Mouse (Mus musculus) retina, adult 2 months (tissue): ENCODE results near the gene 4930404H24Rik.

ENCODE experiments used
- DNase-seq: peaks from one replicate; pipeline ENCODE4 v3.0.0-alpha.2; 2012; ENCODE audit warnings: low read depth, low spot score

4930404H24Rik gene

DNA sequence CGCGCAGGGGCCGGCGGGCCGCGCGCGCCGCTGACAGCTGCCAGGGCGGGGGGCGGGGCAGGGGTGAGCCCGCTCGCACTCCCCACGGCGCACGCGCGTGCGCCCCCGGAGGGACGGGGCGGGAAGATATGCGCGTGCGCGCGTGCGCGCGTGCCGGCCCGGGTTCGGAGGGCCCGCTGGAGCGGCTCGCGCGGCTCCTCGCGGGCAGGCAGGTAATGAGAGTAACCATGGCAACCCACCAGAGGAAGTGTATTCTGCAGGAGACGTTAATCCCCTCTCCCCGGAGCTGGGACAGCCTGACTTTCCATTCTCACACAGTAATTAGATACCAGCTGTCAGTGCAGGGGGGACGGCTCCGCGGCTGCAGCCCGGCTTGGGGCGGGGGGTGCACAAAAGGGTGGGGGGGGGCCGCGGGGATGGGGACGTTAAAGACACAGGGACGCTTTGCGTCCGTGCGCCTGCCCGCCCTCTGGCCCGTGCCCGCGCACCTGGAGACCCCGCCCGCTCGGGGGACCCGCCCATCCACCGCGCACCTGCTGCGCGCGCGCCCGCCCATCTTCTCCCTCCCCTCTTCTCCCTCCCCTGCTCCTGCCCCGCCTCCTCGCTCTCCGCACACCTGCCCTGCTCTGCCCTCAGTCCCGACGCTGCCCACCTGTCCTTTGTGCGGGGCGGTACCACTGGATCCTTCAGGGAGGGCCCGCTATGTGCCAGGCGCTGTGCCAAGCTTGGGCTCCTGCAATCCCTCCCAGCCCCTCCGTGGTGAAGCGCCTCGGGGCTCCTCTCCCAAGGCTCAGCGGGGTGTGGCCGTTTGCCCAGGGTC, at the start of gene 4930404H24Rik:
Gene 4930404H24Rik (plus strand): TSS at position 218 of the 820 bp plus-strand sequence.
- DNase-seq = peak; percentile 77

DNA sequence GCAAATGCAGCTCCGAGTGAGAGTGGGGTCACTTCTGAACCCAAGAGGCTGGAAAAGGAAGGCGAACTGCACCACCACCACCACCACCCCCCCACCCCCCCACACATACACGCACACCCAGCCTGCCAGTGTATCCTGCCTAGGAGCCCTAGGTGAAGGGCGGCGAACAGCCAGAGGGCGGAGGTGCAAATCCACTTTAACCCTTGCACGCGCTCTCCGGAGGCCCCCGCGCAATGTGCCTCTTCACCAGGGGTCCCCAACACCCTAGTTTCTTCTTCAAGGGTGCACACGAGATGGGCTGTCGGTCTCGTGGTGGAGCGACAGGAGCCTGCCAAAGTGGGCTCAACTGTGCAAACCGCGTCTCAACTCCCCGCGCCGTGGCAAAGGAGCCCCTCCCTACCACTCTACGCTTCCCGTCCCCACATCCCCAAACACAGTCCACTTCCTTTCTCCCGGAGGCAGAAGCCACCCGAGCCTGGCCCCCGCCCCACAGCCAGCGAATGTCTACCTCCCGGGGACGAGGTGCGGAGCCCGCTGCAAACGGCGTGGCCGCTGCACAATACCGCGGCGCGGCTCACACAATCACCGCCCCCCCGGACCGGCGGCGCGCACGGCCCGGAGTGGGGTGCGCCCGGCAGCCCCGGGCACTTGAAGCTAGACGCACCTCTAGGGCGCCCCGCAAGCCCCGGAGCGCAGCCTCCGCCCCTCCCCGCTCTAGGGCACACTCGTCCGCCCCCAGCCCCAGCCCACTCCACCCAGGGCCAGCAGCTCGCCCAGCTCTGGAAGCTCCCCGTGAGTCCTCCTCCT, 49.0 kb upstream of the 4930404H24Rik start:
- no peak for DNase-seq

DNA sequence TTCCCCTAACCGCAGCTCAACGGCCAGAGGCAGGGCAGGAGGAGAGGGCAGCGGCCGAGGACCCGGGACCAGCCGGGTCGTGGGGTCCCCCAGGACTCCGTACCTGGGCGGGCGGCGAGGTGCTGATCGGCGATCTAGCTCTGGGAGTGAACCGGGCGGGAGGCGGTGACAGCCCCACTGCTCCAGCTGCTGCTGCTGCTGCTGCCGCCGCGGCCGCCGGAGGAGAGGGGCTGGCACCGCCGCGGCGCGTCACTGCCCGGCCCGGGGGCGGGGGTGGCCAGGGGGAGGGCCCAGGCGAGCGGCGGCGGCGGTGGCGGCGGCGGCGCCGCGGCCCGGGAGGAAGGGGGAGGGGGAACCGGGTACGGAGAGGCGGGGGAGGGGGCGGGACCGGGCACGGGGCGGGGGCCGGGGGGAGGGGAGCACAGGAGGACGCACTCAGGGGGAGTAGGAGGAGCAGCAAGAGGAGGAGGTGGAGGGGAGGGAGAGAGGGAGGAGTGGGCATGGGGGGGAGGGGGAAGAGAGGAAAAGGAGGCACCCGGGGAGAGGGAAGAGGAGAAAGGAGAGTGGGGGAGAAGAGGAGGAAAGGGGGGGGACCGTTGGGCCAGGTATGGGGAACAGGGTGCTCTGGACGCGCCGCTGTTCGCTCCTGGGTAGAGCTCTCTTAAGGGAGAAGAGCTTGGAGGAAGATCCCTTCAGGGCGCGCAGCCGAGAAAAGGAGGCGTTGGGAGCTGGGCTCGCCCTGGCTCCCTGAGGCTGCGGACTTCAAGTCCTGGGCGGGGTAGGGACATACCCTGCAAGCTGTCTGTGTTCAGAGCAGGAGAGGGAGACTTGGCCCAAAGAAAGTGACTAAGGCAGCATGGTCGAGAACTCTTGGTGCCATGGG, 48.1 kb upstream of the 4930404H24Rik start:
- DNase-seq = peak; percentile 40

DNA sequence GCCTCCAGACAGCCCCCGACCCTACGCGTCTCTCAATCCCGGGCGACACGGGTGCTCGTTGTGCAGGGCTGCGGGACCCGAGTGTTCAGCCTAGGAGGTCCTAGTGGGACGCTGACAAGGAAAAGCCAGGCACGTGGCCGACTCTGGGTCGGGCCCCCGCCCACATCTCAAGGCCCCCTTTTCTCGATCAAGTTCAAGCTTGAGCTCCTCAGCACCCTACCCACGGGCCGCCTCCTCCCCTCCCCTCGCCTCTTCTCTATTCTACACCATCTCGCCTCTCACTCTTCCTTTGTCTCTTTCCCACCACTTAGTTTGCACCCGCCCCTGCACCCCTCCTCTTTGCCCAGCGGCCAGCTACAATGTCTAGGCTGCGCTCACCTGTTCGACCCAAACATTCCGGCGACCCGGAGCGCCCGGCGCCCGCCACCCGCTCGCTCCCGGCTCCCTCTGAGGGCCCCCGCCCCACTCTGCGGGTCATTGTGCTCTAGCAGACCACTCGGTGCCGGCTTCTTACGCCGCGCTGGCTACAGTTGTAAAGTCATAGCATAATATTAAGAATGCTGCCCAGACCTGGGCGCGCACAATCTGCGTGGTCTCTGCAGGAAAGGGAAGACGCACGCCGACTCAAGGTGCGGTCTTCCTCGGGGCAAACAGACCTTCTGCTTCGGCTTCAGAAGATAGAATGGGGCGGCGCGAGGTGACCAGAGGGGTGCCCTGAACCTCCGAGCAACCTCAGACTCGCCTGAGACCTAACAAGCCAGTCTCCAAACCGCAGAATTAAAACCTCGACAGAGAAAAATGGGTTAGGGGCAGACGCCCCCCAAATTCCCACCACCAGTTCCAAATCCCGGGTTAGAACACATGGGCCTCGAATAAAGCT, 47.2 kb upstream of the 4930404H24Rik start:
- no peak for DNase-seq

DNA sequence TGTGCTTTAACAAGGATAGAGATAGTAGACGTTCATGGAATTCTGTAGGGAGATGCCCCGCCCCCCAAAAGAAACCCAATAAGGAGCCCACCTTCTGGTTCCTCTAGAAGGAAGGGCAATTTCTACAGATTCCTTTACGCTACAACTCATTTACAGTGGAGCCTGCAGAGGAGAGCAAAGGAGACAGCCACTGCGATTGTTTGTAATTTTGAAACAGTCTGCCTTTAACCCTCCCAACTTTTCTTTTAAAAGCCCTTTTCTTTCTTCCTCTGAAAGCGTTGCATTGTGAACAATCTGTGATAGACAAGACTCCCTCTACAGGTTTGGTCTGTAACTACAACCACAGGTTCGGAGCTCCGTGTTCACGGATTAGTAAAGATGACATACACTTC, 46.6 kb upstream of the 4930404H24Rik start:
- DNase-seq = peak; percentile 65

DNA sequence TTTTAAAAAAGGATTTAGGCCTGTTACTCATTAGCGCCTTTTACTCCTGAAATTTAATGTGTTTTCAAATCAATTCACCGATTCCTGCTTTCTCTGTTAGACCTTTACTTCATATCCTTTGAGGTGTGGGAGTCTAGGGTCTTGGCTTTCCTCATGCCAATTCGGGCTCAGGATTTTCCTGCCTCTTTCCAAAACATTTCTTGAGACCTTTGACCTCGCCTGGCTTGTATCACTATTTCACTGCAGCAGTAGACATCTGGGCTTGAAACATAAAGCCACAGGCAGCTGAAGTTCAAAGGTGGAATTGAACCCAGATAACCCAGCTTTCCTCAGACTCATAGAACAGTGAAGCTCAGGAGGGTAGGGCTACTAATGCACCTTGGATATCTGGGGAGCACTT, 46.1 kb upstream of the 4930404H24Rik start:
- DNase-seq = no peak

DNA sequence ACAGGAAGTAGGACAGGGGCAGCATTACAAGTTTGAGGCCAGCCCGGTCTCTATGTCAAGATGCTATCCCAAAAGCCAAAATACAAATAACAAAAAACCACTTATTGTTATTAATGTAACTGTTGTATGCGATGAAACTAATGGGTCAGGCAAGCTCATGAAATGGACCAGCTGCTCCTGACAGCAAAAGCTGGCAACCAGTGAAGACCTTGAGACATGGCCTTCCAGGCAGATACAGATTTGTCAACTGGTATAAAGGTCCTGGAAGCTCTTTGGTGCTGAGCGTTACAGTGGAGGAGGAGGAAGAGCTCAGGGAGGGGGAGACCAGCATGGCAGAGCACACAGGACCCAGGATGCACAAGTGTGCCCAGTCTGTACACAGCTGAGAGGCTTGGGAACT, 44.9 kb upstream of the 4930404H24Rik start:
- DNase-seq = no peak

DNA sequence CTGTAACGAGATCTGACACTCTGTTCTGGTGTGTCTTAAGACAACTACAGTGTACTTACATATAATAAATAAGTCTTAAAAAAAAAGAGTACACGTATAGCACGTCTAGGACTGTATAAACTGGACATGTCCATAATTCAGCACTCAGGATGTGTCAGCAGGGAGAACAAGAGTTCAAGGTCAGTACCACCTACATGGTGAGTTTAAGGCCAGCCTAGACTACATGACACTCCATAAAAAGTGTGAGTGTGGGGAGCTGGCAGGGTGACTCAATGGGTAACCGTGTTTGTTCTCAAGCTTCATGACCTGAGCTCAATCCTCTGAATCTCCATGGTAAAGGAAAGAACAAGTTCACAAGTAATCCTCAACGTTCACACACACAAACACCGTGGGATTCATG, 44.1 kb upstream of the 4930404H24Rik start:
- DNase-seq = no peak

DNA sequence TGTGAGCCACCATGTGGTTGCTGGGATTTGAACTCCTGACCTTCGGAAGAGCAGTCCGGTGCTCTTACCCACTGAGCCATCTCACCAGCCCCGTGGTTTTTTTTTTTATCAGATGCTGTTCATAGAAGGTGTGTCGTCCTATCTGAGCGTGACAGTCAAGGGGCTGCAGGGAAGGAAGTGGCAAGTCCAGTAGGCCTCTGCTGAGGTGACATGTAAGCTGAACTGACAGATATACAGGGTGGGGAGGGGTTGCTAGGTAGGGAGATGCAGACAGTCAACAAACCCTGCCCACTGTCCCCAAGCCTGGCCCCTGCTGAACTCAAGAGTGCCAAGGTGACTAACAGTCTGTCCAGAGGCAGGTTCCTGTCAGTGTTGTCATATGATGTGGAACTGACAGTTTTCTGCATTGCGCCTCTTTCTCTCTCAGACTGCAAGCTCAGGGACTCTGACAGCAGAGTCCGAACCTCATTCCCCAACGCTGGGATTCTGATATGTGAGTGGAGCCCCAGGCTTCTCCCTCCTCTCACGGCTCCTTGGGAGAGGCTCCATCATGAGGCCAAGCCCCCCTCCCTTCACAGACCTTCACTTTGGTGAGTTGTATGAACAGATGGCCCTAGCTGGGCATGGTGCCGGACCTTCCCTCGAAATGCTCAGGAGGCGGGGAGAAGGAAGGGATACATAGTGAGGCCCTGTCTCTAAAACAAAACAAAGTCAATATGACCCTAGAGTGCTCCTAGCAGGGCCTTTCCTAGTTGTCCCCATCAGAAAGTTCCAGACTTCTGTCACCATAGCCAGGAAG, 38.4 kb upstream of the 4930404H24Rik start:
- DNase-seq = no peak

DNA sequence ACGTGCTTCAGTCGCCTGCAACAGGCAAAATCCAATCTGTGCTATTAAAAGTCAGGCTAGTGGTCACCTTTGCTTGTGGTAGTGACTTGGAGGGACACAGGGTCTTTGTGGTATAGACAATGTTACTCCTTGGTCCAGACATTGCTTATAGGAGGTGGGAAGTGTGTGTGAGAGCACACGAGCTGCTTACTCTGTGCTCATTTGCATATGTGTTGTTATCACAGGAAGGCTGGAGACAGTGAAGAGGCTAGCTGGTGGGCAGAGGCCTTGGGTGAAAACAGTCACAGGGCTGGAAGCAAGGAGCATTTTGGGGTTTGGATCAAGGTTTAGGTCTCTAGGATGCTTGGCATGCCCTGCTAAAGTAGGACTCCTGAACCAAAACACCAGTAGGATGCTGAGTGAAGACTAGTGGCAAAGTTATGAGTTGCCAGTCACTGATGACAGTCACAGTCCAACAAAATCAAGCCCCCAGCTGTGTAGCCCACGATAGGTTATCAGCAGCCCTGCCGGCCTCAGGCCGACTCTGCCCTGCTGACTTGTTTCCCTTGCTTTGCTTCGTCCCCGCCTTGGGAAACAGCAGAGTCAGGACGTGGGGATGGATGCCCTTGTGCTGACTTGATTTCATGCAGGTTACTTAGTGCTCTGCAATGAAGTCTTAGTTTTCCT, 37.6 kb upstream of the 4930404H24Rik start:
- no peak for DNase-seq

DNA sequence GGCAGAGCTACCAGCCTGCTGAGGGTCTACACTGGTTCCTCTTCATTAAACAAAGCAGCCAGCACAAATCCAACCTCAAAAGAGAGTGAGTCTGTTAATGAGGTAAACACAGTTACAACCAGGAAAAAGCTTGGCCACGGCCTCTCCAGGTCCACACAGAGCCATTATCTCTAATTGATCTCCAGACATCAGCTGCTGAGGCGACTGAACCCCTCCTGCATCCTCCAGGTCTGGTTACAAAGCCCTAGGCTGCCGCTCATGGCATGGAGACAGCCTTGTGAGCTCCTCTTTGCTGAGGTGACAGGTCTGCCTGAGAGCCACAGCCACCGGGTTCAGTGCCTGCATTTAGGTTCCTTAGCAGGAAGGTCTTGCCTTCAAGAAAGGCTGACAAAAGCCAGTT, 35.1 kb upstream of the 4930404H24Rik start:
- no peak for DNase-seq

DNA sequence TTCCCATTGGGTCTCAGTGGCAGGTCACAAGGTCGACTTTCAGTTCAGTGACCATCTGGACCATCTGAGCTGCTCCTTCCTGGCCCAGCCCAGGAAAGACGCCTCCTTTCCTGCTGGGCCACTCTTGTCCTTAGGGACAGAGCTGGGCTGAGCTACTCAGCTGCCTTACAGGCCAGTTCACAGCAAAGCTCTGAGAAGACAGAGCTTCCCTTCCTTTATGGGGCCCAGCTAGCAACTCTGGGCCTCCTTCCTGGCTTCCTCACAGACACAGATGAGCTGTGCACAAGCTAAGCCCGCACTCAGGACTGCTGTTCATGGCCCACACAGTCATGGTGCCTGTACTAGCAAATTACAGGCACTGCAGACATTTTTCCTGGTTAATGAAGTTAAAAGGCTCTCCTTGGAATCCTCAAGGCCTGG, 34.6 kb upstream of the 4930404H24Rik start:
- no peak for DNase-seq

DNA sequence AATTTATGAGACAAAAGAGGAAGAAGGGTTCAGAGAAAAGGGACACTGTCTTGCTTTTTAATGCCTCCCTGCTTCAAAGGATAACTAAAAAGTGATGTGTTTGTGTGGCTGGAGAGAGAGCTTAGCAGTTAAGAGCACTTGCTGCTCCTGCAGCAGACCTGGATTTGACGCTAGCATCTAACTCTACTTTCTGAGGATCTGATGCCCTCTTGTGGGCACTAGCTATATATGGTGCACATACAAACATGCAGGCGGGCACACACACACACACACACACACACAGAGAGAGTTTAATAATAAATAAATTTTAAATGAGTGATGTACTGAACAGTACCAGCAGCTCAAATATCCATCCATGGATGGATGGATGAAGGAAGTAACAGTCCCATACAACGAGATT, 29.3 kb upstream of the 4930404H24Rik start:
- no peak for DNase-seq

DNA sequence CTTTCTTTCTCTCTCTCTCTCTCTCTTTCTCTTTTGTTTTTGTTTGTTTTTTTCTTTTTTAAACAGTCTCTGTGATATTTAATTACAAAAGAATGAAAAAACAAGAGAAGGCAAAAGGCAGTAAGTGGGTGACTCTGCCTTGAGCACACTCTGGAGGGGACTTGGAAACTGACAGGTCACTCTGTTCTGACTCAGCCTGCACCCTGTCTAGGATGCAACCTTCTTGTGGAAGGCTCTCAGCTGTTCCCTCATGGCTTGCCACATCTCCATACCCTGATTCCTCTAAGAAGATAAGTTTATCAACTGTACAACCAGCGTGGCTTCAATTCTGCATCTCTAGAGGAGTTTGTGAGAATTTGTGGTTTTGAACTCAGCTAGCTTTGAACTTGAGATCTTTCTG, 25.2 kb upstream of the 4930404H24Rik start:
- DNase-seq = no peak

DNA sequence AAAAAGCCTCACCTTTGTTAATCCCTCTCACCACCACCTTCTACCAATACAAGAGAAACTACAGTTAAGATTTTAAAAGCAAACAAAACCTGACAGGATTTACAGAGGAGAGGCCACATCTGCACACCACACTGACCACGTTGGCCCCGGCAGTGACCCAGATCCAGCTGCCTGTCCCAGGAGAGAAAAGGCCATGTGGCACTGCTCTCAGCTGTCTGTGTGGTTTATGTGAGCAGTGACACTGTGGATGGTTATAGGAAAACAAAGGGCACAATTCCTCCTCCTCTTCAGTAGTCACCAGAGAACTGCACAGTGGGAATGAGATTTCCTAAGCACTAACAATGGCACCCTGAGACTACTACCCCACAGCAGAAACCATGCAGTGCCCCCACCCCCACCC, 23.3 kb upstream of the 4930404H24Rik start:
- DNase-seq = no peak

DNA sequence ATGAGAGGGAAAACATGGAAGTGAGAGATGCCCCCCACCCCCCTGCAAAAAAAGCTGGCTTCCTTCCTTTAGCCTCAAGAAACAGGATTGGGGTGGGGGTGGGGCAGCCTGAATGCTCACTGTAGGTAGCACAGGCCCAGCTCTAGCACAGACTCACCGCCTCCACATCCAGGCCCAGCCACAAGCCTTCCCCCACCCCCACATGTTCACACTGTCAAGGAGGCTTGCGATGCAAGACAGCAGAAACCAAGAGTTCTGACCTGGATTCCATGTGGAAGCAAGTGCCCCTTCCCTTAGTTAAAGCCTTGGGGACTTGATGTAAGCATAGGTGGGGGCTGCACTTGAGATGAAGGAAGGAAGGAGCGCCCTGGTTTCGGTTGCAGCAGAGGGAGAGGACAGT, 22.8 kb upstream of the 4930404H24Rik start:
- no peak for DNase-seq

DNA sequence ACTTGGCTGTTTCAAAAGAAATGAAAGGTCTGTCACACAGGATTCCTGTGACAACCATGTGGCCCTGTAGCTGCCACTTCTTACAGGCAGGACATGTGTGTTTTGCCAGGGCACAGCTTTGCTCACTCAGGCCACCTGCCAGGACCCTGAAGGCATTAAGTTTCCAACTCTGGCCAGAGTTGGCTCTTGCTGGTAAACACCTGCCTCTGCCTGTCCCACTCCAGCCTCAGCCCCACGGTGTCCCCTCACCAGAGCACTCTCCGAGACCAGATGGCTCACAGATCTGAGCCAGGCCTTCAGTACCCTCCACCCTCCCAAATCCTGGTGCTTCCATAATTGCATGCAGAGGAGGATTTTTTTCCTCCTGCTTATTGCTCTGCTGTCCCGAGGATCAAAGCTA, 21.6 kb upstream of the 4930404H24Rik start:
- DNase-seq = no peak

DNA sequence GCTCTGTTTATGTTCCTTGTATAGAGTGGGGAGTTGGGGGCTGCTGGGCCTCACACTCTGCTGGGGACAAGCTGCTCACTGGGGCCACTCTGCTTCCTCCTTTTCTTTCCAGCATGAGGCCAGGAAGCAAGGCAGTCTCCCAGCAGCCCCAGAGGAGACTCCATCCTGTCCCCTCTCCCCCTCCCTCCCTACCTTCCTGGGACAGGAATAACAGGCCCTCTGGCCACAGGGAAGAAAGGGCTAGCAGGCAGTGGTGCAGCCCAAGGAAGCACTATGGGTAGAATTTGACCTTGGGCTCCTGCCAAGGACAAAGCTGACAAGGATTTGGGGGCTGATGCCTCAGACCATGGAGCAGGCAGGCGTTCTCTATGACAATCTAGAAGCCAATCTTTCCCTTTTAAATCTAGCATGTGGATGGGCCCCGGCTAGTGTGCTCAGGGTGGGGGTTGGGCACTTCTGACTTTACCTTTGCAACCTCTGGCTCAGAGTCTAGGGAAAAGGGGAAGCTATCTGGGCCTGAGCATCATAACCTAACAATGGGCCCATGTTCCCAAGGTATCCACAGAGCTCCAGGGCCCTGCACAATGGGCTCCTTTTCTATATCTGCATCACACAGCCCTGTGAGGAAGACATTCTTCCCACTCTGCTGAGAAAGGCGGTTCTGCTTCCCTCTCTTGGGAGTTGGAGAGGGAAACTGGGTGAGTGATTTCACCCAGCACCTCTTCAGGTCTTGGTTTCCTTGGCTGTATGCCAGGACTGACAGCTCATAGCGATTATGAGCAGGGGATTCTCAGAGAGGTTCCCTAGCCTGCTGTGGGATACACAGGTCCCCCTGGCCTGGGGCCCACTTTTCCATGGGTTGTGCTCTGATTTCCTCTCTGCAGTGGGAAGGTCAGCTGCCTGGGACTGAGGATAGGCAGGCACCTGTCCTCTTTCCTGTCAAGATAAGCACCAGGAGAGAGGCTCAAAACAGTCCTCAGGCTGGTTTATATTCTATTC, 17.2 kb upstream of the 4930404H24Rik start:
- DNase-seq = no peak
